Mouse (Mus musculus): ENCODE data around the gene G430095P16Rik.

G430095P16Rik gene

DNA sequence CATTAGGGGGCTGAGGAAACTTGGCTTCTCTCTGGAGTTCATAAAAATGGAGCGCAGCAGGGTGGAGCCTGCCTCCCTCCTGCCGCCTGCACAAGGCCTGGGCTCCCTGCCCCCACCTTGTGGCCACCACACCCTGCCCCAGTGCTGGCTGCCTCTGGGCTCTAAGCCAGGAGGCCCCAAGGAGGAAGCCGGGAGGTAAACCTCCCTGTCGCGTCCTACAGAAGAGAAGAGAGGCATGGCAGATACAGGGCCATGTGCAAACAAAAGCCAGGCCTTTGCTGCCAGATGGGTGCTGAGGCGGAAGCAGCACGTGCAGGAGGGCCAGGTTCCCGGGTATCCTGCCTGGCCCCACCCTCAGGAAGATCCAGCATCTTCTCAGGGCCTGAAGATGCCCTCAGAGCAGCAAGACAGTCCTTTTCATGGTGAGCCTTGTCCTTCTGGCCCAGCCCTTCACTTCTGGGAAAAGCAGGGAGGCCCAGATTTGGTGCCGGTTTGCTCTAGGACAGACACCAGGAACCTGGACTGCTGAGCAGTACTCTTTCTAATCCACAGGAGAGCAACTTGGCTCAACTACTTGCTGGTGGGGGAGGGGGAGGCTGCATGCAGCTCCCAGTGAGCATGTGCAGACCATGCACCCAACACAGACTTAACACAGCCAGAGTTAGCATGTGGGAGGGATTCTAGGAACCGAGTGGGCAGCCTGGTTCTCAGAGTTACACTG lies at the start of gene G430095P16Rik:
TSS of gene G430095P16Rik (plus strand) at position 158 of the 721 bp plus-strand sequence.
- peak; percentile 93 for DNase-seq

DNA sequence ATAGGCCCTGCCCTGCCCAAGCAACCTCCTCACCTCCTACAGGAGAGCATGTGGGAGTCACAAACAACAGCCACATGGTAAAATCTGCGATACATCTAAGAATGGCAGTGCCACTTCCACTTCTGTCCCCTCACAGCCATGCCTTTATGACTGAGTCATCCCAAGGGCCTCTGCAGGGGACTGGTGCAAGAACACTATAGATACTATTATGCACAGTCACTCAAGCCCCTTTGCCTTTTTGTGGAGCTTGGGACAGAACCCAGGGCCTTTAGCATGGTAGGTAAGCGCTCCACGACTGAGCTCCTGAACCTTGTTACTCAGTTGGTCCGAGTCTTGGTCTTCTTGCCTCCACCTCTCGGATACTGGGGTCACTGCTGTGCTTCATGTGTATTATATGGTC lies 45.5 kb upstream of the G430095P16Rik start:
- DNase-seq = no peak

DNA sequence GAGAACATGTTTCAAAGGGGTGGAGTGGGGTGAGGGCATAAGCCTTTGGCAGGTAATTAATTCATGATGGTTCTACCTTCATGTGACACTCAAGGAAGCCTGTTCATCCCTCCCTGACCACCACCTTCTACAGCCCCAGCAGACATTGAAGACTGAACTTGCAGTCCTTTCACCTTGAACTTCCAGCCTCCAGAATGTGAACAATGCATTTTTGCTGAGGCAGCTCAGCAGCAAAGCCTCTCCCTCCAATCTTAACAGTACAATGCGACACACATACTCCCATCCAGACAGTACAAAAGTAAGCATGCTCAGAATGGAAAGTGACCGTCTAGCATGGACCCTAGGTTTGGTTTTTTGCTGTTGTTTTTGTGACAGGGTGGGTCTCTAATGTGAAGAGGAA lies 41.3 kb upstream of the G430095P16Rik start:
- DNase-seq = no peak

DNA sequence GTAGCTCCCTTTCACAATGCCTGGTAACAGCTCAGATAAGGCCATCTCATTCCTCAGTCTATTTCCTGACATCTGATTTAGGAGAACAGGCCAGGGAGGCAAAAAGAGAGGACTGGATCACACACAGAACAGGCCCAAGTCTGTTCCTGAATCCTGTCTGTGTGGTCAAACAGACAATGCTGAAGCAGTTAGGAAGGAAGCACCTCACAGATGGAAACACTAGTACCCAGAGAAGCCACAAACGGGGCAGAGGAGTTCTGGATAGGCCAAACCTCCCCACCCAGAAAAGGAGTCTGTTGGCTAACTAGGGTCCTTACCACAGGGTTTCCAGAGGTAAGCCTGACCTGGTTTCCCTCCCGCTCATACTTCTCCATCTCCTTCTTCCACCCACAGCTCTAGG lies 40.5 kb upstream of the G430095P16Rik start:
- no peak for DNase-seq

DNA sequence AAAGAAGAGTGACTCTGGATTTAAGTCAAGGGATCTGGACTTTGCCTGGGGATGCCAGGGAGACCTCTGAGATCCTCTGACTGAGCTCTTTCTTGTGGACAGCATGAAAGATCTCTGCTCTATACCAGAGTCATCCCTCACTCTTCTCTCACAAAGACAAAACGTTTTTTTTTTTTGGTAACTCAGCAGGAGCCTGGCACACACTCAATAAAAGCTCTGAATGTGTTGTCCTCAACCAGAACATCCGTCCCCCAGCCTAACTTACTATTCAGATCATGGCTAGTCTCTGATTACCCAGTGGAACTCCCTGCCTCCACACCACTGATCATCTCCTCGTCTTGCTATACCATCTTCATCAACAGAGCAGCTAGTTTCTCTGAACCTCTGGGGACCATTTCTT lies 38.3 kb upstream of the G430095P16Rik start:
- no peak for DNase-seq

DNA sequence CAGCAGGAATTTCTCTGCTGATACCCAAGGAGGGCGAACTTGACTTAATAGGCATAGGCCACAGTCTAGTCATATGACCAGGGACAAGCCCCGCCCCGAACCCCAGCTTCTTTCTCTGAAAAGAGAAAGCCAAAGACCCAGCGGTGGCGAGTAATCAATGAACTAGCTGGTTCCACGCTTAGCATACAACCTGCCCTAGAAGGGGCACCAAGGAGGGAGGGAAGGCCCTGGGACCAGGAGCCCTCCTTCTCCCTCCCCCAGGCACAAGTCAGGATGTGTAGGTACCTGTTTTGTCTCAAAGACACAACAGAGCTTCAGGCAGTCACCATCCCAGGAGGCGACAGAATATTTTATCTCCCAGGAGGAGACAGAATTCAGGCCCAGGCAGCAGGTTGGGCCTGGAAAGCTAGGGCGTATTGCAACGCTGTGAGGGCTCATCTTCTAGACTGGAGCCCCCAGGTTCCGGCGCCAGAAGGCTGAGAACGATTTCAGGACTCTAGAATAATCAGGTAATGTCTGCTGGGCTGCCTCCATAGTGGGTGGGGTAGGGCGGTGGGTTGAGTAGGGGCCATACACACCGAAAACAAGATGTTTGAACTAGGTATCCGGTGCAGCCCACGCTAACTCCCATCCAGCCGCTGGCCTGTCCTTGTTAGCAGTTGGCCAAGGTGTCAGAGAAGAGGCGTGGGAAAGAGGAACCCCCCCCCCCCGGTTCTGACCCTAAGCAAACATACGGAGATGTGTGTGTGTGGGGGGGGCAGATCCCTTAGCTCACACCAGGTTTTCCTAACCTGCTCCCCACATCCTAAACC lies 36.4 kb upstream of the G430095P16Rik start, which contains the start of gene Trmt1:
TSS of gene Trmt1 (plus strand) at position 117 of the 812 bp plus-strand sequence.
- DNase-seq = peak; percentile 61

DNA sequence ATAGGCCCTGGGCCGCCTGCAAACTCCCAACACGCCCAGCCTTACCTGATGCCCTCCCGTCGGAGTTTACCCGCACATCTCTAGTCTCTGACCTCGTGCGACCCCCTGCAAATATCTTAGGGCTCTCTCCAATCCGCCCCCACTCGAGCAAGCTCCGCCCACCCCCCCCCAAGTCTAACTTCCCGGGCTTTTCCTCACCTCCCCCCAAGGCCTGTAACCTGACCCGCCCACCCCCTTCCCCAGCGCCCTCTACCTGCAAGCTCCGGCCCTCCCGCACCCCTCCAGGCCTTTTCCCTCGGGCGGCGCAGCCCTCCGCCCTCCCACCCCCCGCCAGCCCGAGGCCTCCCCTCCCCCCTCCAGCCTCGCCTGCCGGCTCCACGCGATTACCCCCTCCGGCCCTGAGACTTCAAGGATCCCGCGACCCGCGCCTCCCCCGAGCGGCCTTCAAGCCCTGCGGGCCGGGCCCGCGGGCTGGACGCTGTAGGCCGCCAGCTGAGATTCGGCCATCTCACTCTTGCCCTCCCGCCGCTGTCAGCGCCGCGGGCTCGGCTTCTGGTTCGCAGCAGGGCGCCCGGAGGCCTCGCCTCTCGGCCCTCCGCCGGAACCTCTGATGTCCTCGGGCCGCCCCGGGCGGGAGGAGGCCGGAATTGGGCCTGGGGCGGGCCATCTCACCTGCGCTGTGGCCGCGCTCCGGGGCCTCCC lies 35.7 kb upstream of the G430095P16Rik start:
- peak; percentile 38 for DNase-seq

DNA sequence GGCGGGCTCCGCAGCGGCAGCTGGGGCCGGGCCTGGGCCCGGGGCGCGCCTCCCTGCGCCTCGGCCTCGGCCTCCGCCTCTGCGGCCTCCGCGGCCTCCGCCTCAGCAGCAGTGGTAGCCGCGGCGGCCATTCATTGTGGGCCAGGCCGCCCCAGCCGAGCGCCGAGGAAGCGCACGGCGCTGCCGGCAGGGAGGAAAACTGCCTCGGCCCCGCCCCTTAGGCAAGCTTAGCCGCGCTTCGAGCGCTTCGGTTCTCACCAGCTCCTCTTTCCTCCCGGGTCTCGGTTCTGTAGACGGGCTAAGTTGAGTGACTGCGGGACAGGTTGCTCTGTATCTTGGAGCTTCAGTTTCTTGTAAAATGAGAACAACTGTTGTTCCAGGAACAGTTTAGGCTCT lies 35.1 kb upstream of the G430095P16Rik start, which contains the start of gene Nacc1:
TSS of gene Nacc1 (minus strand) at position 158 of the 396 bp plus-strand sequence.
- peak; percentile 95 for DNase-seq

DNA sequence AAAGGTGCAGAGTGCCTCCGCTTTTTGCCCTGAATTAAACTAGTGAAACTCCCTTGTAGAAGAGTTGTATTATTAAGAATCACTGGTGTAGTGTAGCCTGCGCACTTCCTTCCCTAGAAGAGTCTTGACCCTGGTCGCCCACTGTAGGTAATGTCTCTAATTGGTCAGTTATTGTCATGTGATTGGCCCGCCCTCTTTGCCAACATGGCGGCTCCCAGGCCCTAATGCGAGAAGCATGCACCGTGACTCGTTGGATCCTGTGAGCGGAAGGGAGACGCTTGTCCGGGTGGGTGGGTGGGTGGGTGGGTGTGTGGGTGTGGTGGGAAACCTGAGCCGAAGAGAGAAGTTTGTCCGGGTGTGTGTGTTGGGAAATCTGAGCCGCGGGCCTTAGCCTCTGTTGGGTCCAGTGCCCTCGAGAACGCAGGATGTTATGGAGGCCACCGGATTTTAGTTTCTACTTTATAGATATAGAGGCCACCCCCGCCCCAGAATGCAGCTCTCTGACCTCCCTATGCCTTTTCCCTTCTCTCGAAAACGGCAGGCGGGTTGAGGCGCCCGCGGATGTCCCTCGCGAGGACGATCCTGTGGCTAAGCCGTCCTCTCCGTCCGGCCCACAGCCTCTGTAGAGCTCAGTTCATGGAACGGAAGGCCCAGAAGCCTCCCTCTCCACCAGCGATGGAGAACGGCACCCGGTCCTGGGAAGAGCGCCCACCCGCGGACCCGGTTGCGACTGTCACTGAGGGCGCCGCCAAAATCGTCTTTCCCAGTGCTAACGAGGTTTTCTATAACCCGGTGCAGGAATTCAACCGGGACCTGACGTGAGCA lies 33.5 kb upstream of the G430095P16Rik start:
- DNase-seq = peak; percentile 95

DNA sequence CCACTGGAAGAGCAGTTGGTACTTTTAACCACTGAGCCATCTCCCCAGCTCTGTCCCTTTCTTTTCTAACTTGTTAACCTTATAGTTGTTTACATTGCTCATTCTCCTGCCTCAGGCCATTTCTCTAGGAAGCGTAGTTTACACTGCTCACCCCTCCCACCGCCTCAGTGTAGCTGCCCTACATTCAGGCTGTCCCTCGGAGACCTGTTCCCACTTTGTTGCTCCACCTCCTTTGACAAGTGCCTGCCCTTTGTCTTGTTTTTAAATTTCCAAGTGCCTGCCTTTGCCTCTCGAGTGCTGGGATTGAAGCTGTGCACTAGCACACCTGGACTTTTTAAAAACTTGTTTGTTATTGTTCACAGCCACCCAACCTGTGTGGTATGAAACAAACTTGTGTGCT lies 29.5 kb upstream of the G430095P16Rik start:
- DNase-seq = no peak

DNA sequence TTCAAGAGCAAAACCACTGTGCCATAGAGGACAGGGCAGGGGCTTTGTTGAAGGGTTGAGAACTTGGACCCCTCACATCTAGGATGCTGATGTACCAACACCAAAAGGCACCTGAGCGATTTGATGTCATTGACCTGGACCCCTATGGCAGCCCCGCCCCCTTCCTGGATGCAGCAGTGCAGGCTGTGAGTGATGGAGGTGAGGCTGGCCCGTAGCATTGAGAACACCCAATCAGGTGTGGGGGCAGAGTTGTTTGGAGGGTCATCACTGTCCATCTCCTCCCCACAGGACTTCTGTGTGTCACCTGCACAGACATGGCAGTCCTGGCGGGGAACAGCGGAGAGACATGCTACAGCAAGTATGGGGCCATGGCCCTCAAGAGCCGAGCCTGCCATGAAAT lies 27.7 kb upstream of the G430095P16Rik start:
- DNase-seq = no peak

DNA sequence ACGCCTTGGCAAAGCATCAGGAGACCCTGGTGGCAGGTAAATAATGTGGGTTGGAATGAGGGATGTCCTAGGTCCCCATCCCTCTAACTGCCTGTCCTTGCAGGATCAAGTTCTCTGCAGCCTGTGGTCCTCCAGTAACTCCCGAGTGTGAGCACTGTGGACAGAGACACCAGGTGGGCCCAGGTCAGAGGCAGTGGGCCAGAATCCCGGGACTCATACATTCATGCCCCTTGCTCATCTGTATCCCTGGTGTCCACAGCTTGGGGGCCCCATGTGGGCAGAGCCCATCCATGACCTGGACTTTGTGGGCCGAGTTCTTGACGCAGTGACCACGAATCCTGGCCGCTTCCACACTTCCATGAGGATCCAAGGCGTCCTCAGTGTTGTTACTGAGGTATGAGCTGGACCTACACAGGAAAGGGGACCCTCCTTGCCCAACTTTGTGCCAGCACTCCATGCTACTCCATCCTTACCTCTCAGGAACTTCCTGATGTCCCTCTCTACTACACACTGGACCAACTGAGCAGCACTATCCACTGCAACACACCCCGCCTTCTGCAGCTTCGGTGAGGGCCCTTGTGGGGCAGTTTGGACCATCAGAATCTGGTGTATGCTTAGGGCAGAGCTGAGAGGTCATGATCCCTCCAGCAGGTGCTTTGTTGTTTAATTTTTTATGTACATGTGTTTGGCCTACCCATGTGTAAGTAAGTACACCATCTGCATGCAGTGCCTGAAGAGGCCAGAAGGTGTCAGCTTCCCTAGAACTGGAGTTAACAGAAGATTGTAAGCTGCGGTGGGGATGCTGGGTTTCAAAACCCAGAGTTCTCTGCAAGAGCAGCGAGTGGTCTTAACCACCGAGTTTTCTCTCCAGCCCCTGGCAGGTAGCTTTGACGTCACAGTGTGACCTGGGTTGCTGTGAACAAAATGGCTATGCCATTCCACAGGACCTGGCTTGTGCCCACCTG lies 25.4 kb upstream of the G430095P16Rik start:
- peak; percentile 83 for DNase-seq

DNA sequence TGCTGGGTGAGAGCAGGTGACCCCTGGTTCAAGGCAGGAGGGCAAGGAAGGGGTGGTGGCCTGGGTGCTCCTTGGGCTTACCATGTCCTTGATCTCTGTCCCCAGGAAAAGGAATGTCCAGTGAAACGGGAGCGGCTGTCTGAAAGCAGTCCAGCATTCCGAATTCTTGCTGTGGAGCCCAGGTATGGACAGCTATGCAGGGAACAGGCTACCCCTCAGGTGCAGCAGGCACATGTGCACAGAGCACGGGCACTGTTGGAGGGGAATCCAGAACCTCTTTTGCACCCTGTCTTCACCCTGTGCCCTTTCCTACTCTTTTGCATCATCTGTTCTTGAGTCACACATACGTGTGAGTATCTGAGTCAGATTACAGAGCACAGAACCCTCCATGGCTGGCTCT lies 24.5 kb upstream of the G430095P16Rik start:
- no peak for DNase-seq

DNA sequence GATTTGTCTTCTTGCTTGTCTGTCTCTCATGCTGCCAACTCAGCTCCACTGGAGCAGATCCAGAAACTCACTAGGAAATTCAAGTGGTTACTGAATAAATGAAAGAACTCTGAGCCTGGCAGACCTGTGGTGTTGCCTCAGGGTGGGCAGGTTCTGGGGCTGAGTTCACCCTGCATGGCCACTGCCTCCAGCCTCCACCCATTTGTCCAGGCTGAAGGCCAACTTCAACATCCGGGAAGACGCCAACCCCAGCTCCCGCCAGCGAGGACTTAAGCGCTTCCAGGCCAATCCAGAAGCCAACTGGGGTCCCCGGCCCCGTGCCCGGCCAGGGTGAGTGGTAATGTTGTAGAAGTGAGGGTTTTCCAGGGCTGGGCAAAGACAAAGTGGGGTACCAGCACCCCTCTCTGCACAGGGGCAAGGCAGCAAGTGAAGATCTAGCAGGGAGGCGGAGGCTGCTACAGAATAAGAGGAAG lies 23.8 kb upstream of the G430095P16Rik start:
- peak; percentile 86 for DNase-seq

DNA sequence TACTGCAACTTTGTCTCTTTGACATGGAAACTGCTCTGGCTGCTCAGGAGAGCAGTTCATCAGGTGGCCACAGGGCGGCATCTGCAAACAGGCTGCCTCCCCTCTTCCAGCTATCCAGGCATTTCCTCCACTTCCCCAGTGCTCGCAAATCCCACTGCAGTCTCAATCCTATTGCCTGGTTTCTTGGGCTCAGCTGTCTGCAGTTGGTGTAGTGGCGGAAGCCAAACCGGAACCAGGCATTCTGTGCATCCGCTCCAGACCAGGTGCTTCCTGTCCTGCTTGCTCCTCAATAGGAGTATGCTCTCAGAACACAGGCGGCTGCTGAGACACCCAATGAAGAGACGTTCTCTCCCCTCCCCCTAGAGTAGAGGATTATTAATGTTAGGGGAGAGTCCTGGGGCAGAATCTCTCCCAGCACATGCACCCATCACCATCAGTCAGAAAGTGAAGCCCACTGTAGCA lies 22.9 kb upstream of the G430095P16Rik start:
- DNase-seq = peak; percentile 86

DNA sequence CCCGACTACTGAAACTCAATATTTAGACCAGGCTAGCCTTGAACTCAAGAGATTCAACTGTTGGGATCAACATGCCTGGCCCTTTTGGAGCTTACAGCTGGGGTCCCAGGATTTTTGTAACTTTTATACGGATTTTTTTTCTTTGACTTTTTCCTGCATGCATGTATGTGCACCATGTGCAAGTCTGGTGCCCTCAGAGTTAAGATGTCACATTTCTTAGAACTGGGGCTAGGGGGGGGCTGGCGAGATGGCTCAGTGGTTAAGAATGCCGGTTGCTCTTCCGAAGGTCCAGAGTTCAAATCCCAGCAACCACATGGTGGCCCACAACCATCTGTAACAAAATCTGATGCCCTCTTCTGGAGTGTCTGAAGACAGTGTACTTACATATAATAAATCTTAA lies 22.3 kb upstream of the G430095P16Rik start:
- no peak for DNase-seq

DNA sequence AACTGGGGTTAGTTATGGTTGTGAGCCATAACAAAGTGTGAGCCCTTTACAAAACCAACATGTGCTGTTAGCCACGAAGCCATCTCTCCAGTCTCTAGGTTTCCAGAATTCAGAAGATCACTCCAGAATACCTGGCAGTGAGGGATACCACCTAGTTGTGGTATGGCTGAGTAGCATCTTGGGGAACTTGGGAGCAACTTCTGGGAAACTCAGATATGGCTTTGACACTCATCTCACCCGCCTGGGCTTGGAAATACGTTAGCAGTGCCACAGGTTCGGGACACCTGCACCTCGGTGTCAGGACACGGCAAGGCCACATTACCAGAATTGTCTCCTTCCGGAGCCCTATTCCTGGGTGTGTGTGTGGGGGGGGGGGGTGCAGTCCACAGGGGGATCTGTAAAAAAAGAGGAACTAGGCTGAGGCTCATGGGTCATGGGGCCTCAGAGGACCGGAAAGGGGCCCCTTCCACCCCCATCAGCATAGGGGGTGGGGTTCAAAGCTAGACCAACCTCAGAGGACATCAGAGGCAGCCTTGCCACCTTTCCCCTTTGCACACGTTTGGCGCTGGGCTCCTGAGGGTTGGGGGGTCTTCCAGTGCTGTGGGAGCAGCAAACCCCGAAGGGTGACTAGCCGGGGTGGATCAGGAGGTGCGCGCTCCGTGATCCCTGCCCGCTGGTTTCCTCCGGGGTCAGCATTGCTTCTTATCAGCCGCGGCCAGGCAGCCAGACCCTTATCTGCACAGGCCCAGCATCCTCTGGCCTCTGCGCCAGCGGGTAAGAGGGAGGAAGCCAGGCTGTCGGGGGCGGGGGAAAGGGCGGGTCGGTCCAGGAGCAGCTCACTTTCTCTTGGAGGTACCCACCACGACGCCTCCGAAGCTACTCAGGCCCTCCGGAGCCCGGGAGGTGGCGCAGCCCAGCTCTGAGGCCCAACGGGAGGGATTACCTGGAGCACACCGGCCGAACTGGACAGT lies 21.6 kb upstream of the G430095P16Rik start, which contains the start of gene Lyl1:
TSS of gene Lyl1 (plus strand) at position 517 of the 971 bp plus-strand sequence.
- DNase-seq = peak; percentile 89

DNA sequence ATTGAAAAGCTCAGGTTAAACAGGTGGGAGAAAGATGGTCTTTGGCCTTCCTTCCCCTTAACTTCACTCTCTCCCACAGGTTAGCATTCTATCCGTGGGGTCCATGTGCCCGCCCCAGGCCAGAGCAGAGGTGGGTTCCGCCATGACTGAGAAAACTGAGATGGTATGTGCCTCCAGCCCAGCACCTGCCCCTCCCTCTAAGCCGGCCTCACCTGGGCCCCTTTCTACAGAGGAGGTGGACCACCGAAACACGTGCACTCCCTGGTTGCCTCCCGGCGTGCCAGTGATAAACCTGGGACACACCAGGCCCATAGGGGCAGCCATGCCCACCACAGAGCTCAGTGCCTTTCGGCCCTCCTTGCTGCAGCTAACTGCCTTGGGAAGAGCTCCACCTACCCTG lies 20.2 kb upstream of the G430095P16Rik start:
- DNase-seq = no peak

DNA sequence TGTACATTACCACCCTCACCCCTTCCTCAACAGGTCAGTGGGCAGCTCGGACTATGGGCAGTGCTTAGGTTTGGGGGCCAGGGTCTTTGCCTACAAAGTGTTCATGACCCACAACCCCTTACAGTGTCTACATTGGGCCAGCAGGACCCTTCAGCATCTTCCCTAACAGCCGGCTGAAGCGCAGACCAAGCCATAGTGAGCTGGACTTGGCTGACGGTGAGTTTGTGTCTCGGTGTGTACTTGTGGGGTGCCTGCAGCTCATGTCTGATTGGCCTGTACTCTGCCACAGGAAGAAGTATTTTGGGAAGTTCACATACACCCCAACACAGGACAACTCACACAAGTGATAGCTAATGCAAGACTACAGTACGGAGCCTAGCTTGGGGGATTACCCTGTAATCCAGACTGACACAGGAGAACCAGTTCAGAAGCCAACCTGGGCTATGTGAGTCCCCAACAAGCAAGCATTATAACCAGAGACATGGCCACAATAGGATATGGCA lies 19.8 kb upstream of the G430095P16Rik start:
- no peak for DNase-seq

All from lung, postnatal 10 days (tissue).